Mouse (Mus musculus): Measurements from ENCODE around the gene Mmp28. TPM values are rescaled to one million over a fixed set of nuclear protein-coding genes. Genes with fewer than 3 reads are reported as not detected.

Mmp28 gene
- 1 to 10 TPM in 2 of 26 experiments, under 1 TPM in 18, not detected in 6; 0.26 to 2.0 (median 0.54) TPM for total RNA-seq (2018; cell fraction: chromatin; rRNA removed)
- total RNA-seq (2018; cell fraction: cytosol; rRNA removed) = under 1 TPM; 0.18 to 0.85 (median 0.55) TPM
- total RNA-seq (2018; cell fraction: nucleus; rRNA removed) = 1 to 10 TPM in 13 of 26 experiments, under 1 TPM in 13; 0.16 to 2.6 (median 1.1) TPM
- polyA plus RNA-seq (2018) = 0.13 to 0.46 TPM (median 0.22 TPM) in 3 replicates

DNA sequence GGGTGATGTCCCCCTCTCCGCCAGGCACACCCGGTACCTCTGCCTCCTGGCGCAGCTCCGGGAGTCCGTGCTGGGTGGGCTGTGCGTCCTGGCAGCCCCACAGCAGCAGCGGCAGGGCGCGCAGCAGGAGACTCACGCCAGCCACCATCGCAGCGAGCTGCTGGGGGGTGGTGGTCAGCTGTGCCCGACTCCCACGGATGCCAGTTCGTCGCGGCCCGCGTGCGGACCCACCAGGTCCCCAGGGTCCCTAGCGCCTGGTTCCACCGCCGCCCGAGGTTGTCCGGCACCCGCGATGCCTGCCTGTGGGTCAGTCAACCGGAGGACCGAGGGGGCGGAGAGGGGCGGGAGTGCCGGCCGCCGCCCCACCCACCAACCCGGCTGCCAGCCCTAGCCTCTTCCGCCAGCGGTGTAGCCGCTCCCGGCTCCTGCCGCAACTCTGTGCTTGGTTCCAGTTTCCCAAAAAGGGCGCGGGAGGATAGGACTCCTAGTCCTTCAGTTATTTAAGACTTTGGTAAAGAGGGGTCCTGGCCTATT lies at the start of gene Mmp28:
Gene Mmp28 (minus strand): TSS at position 361 of the 534 bp plus-strand sequence.
- no peaks in the 10 kb centered on the region for H3K79me2 ChIP-seq (ENCODE audit: inconsistent target)
- H3K27ac ChIP-seq = no peak within 1 kb of the TSS
- no peaks in the 10 kb centered on the region for H3K36me3 ChIP-seq (ENCODE audit: inconsistent target)
- 3% methylated on average over 42 of the region's 42 CpGs for WGBS (ENCODE audit: missing documents)
- H3K4me3 ChIP-seq (ENCODE audit: inconsistent target) = peak within 1 kb of the TSS; percentile 29; the same call in 1 of the 2 replicates

DNA sequence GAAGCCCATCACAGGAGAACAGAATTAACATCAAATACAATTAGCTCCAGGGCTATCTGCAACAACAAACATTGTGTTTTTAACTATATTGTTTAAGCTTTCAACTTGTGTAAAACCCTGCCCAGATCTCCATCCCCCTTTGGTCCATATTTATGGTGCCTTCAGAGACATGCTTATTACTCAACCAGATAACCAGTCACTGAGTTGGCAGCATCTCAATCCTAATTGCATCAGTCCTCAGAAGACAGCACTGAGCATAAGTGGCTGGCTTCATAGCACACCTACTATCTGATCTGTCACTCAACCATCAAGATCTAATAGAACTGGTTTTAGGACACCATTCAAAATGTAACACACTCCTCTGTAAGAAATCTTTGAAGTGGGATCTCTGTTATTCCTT lies 46.6 kb upstream of the Mmp28 start:
- Histone ChIP-seq H3K36me3 (ENCODE audit: inconsistent target) (peaks cover 10% of the 10 kb centered on the region; the same call in 1 of the 2 replicates), H3K4me3 (ENCODE audit: inconsistent target) (no peak overlapping the region), H3K79me2 (ENCODE audit: inconsistent target) (no peaks in the 10 kb centered on the region), H3K27ac (no peak overlapping the region)

DNA sequence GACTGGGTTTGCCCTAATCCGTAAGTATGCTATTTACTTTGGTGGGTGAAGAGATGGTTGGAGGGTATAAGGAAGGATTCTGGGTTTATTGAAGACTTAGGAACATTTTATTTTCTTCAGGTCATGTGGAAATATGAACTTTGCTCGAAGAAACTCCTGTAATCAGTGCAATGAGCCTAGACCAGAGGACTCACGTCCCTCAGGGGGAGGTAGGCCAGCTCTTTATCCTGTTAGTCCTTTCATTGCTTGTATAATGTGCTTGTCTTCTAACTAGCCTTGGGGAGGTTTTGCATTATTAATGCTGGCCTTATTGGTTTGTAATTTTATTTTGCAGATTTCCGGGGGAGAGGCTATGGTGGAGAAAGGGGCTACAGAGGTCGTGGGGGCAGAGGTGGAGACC lies 41.4 kb upstream of the Mmp28 start:
- Histone ChIP-seq H3K4me3 (ENCODE audit: inconsistent target) (no peak overlapping the region), H3K79me2 (ENCODE audit: inconsistent target) (no peaks in the 10 kb centered on the region), H3K27ac (no peak overlapping the region), H3K36me3 (ENCODE audit: inconsistent target) (peaks cover 38% of the 10 kb centered on the region)
- 98% methylated on average over 3 of the region's 5 CpGs for WGBS (ENCODE audit: missing documents)

DNA sequence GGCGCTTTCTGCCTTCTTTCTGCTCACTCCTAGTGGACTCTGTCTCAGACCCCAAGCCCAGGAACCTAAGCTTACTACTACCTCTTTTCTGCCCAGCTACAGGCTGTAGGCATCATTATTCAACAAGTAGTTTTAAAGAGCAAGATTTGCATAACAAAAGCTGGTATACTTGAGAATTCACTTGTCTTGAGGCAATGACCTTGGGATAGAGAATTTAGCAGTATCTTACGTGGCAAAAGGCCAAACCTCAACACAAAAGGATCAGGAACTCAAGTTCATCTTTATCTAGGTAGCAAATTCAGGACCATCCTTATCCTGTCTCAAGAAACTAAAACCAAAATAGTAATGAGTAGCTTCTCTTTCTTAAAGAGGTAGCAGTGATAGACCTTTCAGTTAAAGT lies 32.7 kb upstream of the Mmp28 start:
- no peaks in the 10 kb centered on the region for H3K79me2 ChIP-seq (ENCODE audit: inconsistent target)
- H3K27ac ChIP-seq = no peak overlapping the region
- WGBS (ENCODE audit: missing documents) = 100% methylated on average over 2 of the region's 2 CpGs
- no peak overlapping the region for H3K4me3 ChIP-seq (ENCODE audit: inconsistent target)
- peaks cover 5% of the 10 kb centered on the region; the same call in 1 of the 2 replicates for H3K36me3 ChIP-seq (ENCODE audit: inconsistent target)

DNA sequence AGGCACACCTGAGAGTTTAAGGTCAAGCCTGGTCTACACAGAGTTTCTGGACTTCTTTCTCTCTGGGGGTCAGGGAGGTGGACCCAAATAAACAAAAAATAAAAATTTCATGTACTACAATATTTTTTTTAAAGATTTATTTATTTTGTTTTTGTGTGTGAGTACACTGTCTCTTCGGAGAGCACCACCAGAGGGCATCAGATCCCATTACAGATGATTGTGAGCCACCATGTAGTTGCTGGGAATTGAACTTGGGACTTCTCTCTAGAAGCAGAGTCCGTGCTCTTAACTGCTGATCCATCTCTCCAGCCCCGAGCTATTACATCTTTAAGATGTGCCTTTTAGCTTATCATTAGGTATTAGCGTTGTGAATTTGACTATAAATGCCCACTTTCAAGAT lies 28.6 kb upstream of the Mmp28 start:
- H3K27ac ChIP-seq = no peak overlapping the region
- no peaks in the 10 kb centered on the region for H3K79me2 ChIP-seq (ENCODE audit: inconsistent target)
- peaks cover 13% of the 10 kb centered on the region; the same call in 1 of the 2 replicates for H3K36me3 ChIP-seq (ENCODE audit: inconsistent target)
- WGBS (ENCODE audit: missing documents) = 86% methylated on average over 3 of the region's 4 CpGs
- H3K4me3 ChIP-seq (ENCODE audit: inconsistent target) = no peak overlapping the region

DNA sequence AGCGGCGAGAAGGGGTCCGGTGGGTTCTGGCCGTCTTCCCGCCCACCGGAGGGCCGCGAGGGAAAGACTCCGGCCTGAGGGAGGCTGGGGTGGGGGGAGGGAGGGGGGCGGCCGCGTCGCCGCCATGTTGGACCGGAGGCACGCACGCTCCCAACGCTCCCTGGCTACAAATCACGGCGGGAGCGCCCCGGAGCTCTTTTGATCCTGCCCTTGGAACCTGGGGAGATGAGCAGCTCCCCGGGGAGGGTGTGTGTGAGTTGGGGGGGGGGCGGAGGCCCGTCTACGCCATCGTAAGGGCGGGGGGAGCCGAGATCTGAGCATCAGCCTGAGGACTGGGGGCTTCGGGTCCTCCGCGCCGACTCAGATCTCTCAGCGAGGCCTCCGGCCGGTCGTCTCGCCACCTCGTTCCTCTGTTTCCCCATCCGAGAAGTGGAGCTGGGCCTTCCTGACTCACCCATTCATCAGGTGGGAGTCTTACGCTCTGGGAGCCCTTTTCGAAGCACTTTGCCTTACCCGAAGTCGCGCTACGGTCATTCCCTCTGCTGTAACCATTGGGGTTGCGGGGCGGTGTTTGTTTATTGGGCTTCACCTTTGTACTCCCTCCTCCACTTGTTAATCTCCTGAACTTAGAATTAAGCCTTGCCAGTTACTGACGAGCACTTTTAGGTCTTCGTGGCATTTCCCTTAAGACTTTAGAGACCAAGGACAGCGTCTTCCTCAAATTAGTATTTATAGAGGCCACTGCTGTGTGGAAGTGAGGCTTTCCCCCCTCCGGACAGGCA lies 10.6 kb upstream of the Mmp28 start:
- H3K36me3 ChIP-seq (ENCODE audit: inconsistent target) = 0 out of 2 replicates have a peak, but pooled peaks cover 8% of the 10 kb centered on the region
- H3K79me2 ChIP-seq (ENCODE audit: inconsistent target) = peaks cover 53% of the 10 kb centered on the region
- peak overlapping the region; percentile 41 for H3K27ac ChIP-seq
- WGBS (ENCODE audit: missing documents) = under 1% methylated on average over 49 of the region's 52 CpGs
- H3K4me3 ChIP-seq (ENCODE audit: inconsistent target) = peak overlapping the region; percentile 83

GRCm38 (mm10) chr11:83472324-83473234 lies 9.7 kb upstream of the Mmp28 start, which contains the start of gene Taf15:
TSS of gene Taf15 (plus strand) at chr11:83473086.
- WGBS (ENCODE audit: missing documents) = under 1% methylated on average over 65 of the region's 66 CpGs
- H3K36me3 ChIP-seq (ENCODE audit: inconsistent target) = 0 out of 2 replicates have a peak, but pooled peaks cover 8% of the 10 kb centered on the region
- H3K79me2 ChIP-seq (ENCODE audit: inconsistent target) = peaks cover 44% of the 10 kb centered on the region
- peak within 1 kb of the TSS; percentile 93 for H3K27ac ChIP-seq
- H3K4me3 ChIP-seq (ENCODE audit: inconsistent target) = peak within 1 kb of the TSS; percentile 83

- H3K36me3 ChIP-seq (ENCODE audit: inconsistent target) = 0 out of 2 replicates have a peak, but pooled peaks cover 4% of the 10 kb centered on the region
- no peak overlapping the region; the same call in 1 of the 2 replicates for H3K4me3 ChIP-seq (ENCODE audit: inconsistent target)
- 100% methylated on average over 2 of the region's 2 CpGs for WGBS (ENCODE audit: missing documents)
- H3K27ac ChIP-seq = peak overlapping the region; percentile 93
- H3K79me2 ChIP-seq (ENCODE audit: inconsistent target) = peaks cover 36% of the 10 kb centered on the region
Measured at GRCm38 (mm10) chr11:83471766-83472165, 8.9 kb upstream of the Mmp28 start.

- no peaks in the 10 kb centered on the region for H3K36me3 ChIP-seq (ENCODE audit: inconsistent target)
- H3K27ac ChIP-seq = no peak overlapping the region
- WGBS (ENCODE audit: missing documents) = 96% methylated on average over 3 of the region's 3 CpGs
- peaks cover 6% of the 10 kb centered on the region for H3K79me2 ChIP-seq (ENCODE audit: inconsistent target)
- H3K4me3 ChIP-seq (ENCODE audit: inconsistent target) = no peak overlapping the region
Measured at GRCm38 (mm10) chr11:83468765-83469164, 5.9 kb upstream of the Mmp28 start.

- H3K4me3 ChIP-seq (ENCODE audit: inconsistent target) = no peak overlapping the region
- no peaks in the 10 kb centered on the region for H3K36me3 ChIP-seq (ENCODE audit: inconsistent target)
- H3K79me2 ChIP-seq (ENCODE audit: inconsistent target) = no peaks in the 10 kb centered on the region
- 32% methylated on average over 11 of the region's 11 CpGs for WGBS (ENCODE audit: missing documents)
- H3K27ac ChIP-seq = no peak overlapping the region
Measured at GRCm38 (mm10) chr11:83467120-83467652, 4.3 kb upstream of the Mmp28 start.

- Histone ChIP-seq H3K79me2 (ENCODE audit: inconsistent target) (no peaks in the 10 kb centered on the region), H3K4me3 (ENCODE audit: inconsistent target) (no peak overlapping the region), H3K27ac (no peak overlapping the region), H3K36me3 (ENCODE audit: inconsistent target) (no peaks in the 10 kb centered on the region)
- 67% methylated on average over 2 of the region's 2 CpGs for WGBS (ENCODE audit: missing documents)
Measured at GRCm38 (mm10) chr11:83465976-83466375, 3.1 kb upstream of the Mmp28 start.

DNA sequence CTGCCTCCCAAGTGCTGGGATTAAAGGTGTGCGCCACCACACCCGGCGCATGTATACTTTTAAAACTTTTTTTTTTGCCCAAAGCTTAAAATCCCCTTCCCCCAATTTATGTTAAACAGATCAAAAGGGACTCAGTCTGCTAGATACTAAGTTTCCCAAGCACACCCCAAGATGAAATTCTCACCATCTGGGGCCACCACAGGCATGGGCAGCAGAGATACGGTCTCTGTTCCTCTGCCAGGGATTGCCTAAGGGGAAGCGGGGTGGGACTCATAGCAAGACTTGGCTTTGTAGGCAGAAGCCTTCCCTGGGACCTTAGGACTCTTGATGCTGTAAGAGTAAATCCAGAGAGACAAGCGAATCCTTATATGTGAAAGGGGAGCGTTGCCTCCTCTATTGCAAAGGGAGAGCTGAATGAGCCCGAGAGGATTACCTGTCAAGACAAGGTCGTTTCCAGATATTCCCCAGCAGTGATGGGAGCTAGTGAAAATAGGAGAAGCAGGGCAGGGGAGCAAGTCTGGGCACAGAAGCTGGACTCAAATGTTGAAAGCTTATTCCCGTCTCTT lies 1.3 kb downstream of the Mmp28 start:
- no peaks in the 10 kb centered on the region for H3K36me3 ChIP-seq (ENCODE audit: inconsistent target)
- H3K79me2 ChIP-seq (ENCODE audit: inconsistent target) = no peaks in the 10 kb centered on the region
- H3K27ac ChIP-seq = no peak overlapping the region
- no peak overlapping the region for H3K4me3 ChIP-seq (ENCODE audit: inconsistent target)
- 74% methylated on average over 10 of the region's 10 CpGs for WGBS (ENCODE audit: missing documents)

DNA sequence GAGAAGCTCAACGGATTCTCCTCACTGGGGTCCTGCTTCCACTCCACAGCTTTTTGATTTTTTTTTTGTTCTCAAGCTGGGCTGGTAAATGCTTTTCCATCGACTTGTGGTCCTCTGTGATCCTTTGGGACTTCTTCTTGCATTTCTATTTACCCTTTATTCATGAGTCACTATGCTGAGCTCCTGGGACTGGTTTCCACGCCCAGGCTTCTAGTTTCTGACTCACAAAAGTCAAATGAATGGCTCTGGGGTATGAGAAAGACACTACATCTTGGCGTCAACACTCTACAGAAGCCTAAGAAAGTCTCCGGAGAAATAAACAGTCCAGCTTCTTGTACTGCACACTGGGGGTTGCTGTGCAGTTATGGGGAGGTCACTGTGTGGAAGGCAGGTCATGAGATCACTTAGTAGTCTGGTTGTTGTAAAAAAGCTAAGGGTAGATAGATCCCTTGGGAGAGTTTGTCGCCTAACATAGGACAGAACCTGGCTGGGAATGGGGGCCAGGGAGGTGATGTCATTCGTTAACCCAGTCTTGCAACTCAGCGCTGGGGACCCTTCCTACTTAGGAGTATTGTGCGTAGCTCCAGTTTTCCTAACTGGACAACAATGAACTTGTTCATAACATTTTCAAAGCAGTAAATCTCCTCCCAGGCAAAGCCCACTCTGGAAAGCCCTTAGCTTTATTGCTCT lies 4.8 kb downstream of the Mmp28 start:
- H3K27ac ChIP-seq = no peak overlapping the region
- WGBS (ENCODE audit: missing documents) = 92% methylated on average over 9 of the region's 9 CpGs

More for the DNA sequence above, 4.8 kb downstream of the Mmp28 start:
- H3K79me2 ChIP-seq (ENCODE audit: inconsistent target) = no peaks in the 10 kb centered on the region
- no peak overlapping the region for H3K4me3 ChIP-seq (ENCODE audit: inconsistent target)
- no peaks in the 10 kb centered on the region for H3K36me3 ChIP-seq (ENCODE audit: inconsistent target)

All from macrophage (primary cell).